Mouse (Mus musculus): Measurements from ENCODE around the gene Pik3r1. TPM values are rescaled to one million over a fixed set of nuclear protein-coding genes. Genes with fewer than 3 reads are reported as not detected.

Gene Pik3r1
- total and polyA plus RNA-seq, 2 experiments from 2014 or later: 16.3 to 31.6 TPM

DNA sequence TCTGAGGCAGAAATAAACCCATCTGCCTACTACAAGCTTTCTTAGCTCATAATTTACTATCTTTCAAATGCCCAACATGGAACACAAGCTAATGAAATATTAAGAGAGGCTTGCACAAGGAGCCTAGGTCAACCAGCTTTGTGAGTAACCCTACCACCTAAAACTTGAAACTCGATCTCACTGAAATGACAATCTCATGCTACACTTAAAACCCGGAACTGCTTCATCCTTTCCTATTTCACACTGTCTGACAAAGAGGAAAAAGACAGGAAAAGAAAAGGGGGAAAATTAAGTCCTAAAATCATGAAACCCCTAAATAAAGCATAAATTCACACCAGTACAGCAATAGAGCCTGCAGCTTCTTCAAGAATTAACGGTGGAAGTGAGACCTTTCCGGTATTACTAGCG, 1.4 kb downstream of the Pik3r1 start:
- H3K27me3 ChIP-seq (ENCODE audit: control insufficient read depth, insufficient read depth, low read length): no peaks in the 10 kb centered on the region

DNA sequence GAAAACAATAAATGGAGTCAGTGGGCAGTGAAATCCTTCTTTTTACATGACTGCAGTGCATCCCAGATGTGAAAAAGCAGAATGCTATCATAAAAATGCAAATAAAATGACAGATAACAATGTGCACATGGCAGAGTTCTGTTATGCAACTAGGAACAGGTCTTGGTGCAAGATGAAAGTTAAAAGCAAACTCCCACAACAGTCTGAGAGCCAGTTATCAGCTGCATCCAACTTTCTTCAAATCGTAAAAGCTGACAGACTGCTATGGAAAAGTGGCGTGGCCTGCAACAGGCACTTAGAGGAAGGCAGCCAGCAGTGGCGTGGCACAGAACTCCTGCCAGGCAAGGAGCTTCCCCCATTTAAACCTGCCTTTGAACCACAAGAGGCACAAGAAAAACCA, 2.0 kb downstream of the Pik3r1 start:
- no peak for ATAC-seq (ENCODE audit: insufficient read depth, low read depth)
- peak overlapping the region; percentile 95; the same call in 1 of the 2 replicates for H3K27ac ChIP-seq (ENCODE audit: low read depth)
- 7% methylated on average over 3 of the region's 3 CpGs for WGBS

More for the DNA sequence above, 1.4 kb downstream of the Pik3r1 start:
- Histone ChIP-seq H3K36me3 (replicated peaks; ENCODE audit: control insufficient read depth, insufficient read depth, low read length) (no peaks in the 10 kb centered on the region), H3K9ac (replicated peaks; ENCODE audit: low read depth, low read length) (peak overlapping the region; percentile 98), H3K27ac (ENCODE audit: low read depth) (peak overlapping the region; percentile 95), H3K4me2 (ENCODE audit: low read depth, low read length) (peak overlapping the region; percentile 86), H3K9me3 (replicated peaks; ENCODE audit: control insufficient read depth, low read length) (no peaks in the 10 kb centered on the region), H3K4me3 (ENCODE audit: low read depth, low read length) (peak overlapping the region; percentile 94), H3K4me1 (ENCODE audit: control insufficient read depth, insufficient read depth) (peaks cover 44% of the 10 kb centered on the region)
- DNase-seq (ENCODE audit: low spot score) (no peak), ATAC-seq (ENCODE audit: insufficient read depth, low read depth) (no peak)
- WGBS: 0% methylated on average over 5 of the region's 5 CpGs
- TF ChIP-seq CTCF (IDR thresholded peaks at IDR 0.05; ENCODE audit: low read depth): no peak
- no peak for TF ChIP-seq EP300 (IDR thresholded peaks at IDR 0.05; ENCODE audit: low read depth)

DNA sequence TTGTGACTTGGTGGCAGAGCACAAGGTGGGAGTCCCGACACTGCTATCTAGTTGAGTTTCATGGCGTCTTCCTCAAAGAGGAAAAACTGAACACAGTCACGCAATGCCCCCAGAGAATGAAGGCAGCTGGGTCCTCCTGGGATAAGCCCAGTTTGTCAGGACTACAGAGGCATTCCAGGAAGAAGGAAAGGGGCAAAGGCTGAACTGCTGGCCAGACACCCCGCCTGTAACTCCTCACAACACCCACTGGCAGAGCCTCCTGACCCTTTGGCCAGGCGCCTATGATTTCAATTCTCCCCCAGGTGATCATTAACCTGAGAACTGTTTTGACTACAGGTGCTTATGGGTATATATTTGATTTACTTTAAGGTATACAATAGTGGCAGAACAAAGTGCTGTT, 3.9 kb downstream of the Pik3r1 start:
- Histone ChIP-seq H3K9ac (replicated peaks; ENCODE audit: low read depth, low read length) (no peak overlapping the region), H3K4me1 (ENCODE audit: control insufficient read depth, insufficient read depth) (peaks cover 69% of the 10 kb centered on the region), H3K4me3 (ENCODE audit: low read depth, low read length) (no peak overlapping the region), H3K9me3 (replicated peaks; ENCODE audit: control insufficient read depth, low read length) (no peaks in the 10 kb centered on the region), H3K4me2 (ENCODE audit: low read depth, low read length) (peak overlapping the region; percentile 45), H3K36me3 (replicated peaks; ENCODE audit: control insufficient read depth, insufficient read depth, low read length) (no peaks in the 10 kb centered on the region), H3K27ac (ENCODE audit: low read depth) (peak overlapping the region; percentile 44), H3K27me3 (ENCODE audit: control insufficient read depth, insufficient read depth, low read length) (no peaks in the 10 kb centered on the region)
- TF ChIP-seq CTCF (IDR thresholded peaks at IDR 0.05; ENCODE audit: low read depth): no peak
- TF ChIP-seq EP300 (IDR thresholded peaks at IDR 0.05; ENCODE audit: low read depth): no peak
- 53% methylated on average over 5 of the region's 5 CpGs for WGBS
- ATAC-seq (ENCODE audit: insufficient read depth, low read depth) (no peak), DNase-seq (ENCODE audit: low spot score) (no peak)

More for the DNA sequence above, 2.0 kb downstream of the Pik3r1 start:
- DNase-seq (ENCODE audit: low spot score): no peak
- Histone ChIP-seq H3K36me3 (replicated peaks; ENCODE audit: control insufficient read depth, insufficient read depth, low read length) (no peaks in the 10 kb centered on the region), H3K4me2 (ENCODE audit: low read depth, low read length) (peak overlapping the region; percentile 86), H3K27me3 (ENCODE audit: control insufficient read depth, insufficient read depth, low read length) (no peaks in the 10 kb centered on the region), H3K4me1 (ENCODE audit: control insufficient read depth, insufficient read depth) (peaks cover 50% of the 10 kb centered on the region), H3K9ac (replicated peaks; ENCODE audit: low read depth, low read length) (peak overlapping the region; percentile 98), H3K4me3 (ENCODE audit: low read depth, low read length) (peak overlapping the region; percentile 94), H3K9me3 (replicated peaks; ENCODE audit: control insufficient read depth, low read length) (no peaks in the 10 kb centered on the region)
- TF ChIP-seq EP300 (IDR thresholded peaks at IDR 0.05; ENCODE audit: low read depth) (no peak), CTCF (IDR thresholded peaks at IDR 0.05; ENCODE audit: low read depth) (no peak)

DNA sequence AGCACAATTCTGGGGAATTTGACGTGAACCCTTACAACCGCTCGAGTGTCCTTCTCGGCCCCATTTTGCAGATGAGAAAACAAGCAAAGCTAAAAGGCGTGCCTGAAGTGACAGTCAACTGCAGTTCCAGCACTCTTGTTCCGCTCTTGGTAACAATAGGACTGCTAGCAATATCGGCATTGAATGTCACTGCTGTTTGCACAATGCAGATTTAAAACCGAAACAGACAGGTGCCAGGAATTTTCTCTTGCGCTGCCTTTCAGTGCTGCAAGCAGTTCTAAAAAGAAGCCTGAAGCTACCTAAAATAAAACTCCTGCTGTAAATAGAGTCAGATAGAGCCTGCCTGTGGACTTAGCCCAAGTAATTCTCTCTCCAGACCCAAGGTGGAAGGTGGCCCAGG, 4.3 kb downstream of the Pik3r1 start:
- peak overlapping the region; percentile 44 for H3K27ac ChIP-seq (ENCODE audit: low read depth)
- H3K4me2 ChIP-seq (ENCODE audit: low read depth, low read length): peak overlapping the region; percentile 45
- no peak overlapping the region for H3K4me3 ChIP-seq (ENCODE audit: low read depth, low read length)
- 79% methylated on average over 9 of the region's 9 CpGs for WGBS
- H3K4me1 ChIP-seq (ENCODE audit: control insufficient read depth, insufficient read depth): peaks cover 72% of the 10 kb centered on the region
- TF ChIP-seq CTCF (IDR thresholded peaks at IDR 0.05; ENCODE audit: low read depth): no peak
- TF ChIP-seq EP300 (IDR thresholded peaks at IDR 0.05; ENCODE audit: low read depth): no peak
- no peaks in the 10 kb centered on the region for H3K9me3 ChIP-seq (replicated peaks; ENCODE audit: control insufficient read depth, low read length)
- DNase-seq (ENCODE audit: low spot score): no peak
- no peak overlapping the region for H3K9ac ChIP-seq (replicated peaks; ENCODE audit: low read depth, low read length)
- ATAC-seq (ENCODE audit: insufficient read depth, low read depth): no peak
- no peaks in the 10 kb centered on the region for H3K27me3 ChIP-seq (ENCODE audit: control insufficient read depth, insufficient read depth, low read length)
- H3K36me3 ChIP-seq (replicated peaks; ENCODE audit: control insufficient read depth, insufficient read depth, low read length): no peaks in the 10 kb centered on the region

DNA sequence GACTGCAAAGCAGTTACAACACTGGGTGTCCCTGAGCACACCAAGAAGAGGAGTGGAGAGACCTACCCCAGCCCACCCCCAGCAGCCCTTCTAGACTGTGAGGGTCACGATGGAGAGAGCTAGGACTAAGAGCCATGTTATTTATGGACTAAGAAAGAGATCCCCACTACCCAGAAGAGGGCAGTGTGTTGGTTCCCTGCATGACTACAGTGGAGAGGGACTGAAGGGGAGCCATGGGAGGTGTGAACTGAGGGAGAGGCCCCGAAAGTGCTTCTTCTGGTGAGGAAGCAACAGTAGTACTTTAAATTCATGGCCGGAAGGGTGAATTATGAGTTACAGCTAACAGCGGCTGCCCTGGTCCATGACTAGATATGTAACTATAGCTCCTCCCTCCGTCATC, 4.9 kb downstream of the Pik3r1 start:
- H3K9me3 ChIP-seq (replicated peaks; ENCODE audit: control insufficient read depth, low read length): no peaks in the 10 kb centered on the region
- DNase-seq (ENCODE audit: low spot score): no peak
- no peaks in the 10 kb centered on the region for H3K27me3 ChIP-seq (ENCODE audit: control insufficient read depth, insufficient read depth, low read length)
- H3K36me3 ChIP-seq (replicated peaks; ENCODE audit: control insufficient read depth, insufficient read depth, low read length): no peaks in the 10 kb centered on the region
- H3K27ac ChIP-seq (ENCODE audit: low read depth): no peak overlapping the region
- peaks cover 74% of the 10 kb centered on the region for H3K4me1 ChIP-seq (ENCODE audit: control insufficient read depth, insufficient read depth)
- no peak for ATAC-seq (ENCODE audit: insufficient read depth, low read depth)
- H3K4me2 ChIP-seq (ENCODE audit: low read depth, low read length): no peak overlapping the region
- 83% methylated on average over 5 of the region's 5 CpGs for WGBS
- TF ChIP-seq CTCF (IDR thresholded peaks at IDR 0.05; ENCODE audit: low read depth) (no peak), EP300 (IDR thresholded peaks at IDR 0.05; ENCODE audit: low read depth) (no peak)
- no peak overlapping the region for H3K4me3 ChIP-seq (ENCODE audit: low read depth, low read length)
- no peak overlapping the region for H3K9ac ChIP-seq (replicated peaks; ENCODE audit: low read depth, low read length)

DNA sequence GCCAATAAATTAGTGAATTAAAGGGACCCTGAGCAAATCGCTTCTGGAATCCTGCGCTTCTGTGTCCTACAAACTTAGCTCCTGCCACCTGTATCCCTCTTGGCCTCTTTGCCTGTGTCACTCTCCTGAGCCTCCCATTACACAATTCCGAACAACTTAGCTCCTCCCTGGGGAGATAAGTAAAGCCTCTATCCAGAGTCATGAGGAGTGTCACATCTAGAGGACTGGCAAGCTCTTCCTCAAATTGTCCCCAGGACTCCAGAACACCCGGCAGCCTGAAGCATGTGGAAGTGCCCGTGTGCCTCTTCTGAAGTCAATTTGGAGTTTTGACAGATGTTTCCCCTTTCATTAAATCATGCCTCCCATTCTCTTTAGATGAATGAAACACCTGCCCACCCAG, 6.4 kb downstream of the Pik3r1 start:
- H3K9ac ChIP-seq (replicated peaks; ENCODE audit: low read depth, low read length): no peak overlapping the region
- H3K4me2 ChIP-seq (ENCODE audit: low read depth, low read length): peak overlapping the region; percentile 14; the same call in 1 of the 2 replicates
- H3K36me3 ChIP-seq (replicated peaks; ENCODE audit: control insufficient read depth, insufficient read depth, low read length): peaks cover 9% of the 10 kb centered on the region
- WGBS: 29% methylated on average over 5 of the region's 5 CpGs
- DNase-seq (ENCODE audit: low spot score) (no peak), ATAC-seq (ENCODE audit: insufficient read depth, low read depth) (no peak)
- peaks cover 84% of the 10 kb centered on the region for H3K4me1 ChIP-seq (ENCODE audit: control insufficient read depth, insufficient read depth)
- no peaks in the 10 kb centered on the region for H3K27me3 ChIP-seq (ENCODE audit: control insufficient read depth, insufficient read depth, low read length)
- no peaks in the 10 kb centered on the region for H3K9me3 ChIP-seq (replicated peaks; ENCODE audit: control insufficient read depth, low read length)
- peak overlapping the region; percentile 60 for H3K27ac ChIP-seq (ENCODE audit: low read depth)
- H3K4me3 ChIP-seq (ENCODE audit: low read depth, low read length): no peak overlapping the region
- no peak for TF ChIP-seq CTCF (IDR thresholded peaks at IDR 0.05; ENCODE audit: low read depth)
- no peak for TF ChIP-seq EP300 (IDR thresholded peaks at IDR 0.05; ENCODE audit: low read depth)

Data from heart, postnatal 0 days (tissue).